Mouse (Mus musculus): ENCODE data around the gene Asb14. TPM values are rescaled to one million over a fixed set of nuclear protein-coding genes. Genes with fewer than 3 reads are reported as not detected.

Gene Asb14
- polyA plus RNA-seq, 1 experiment from 2014 or later, result 0.54 TPM

Other genes with a start within 250 kb of the Asb14 start
- gene Pde12, start 224.7 kb upstream of the Asb14 start, polyA plus RNA-seq (2014; fragmentation: Nextera tagmentation; extraction: Ambion mirVana), result 9.6 and 10.1 TPM in 2 replicates
- 0.22 and 0.61 TPM in 2 replicates for gene Dnah12, start 201.3 kb upstream of the Asb14 start, polyA plus RNA-seq (2014; fragmentation: Nextera tagmentation; extraction: Ambion mirVana)
- 48.6 and 50.8 TPM in 2 replicates for gene Appl1, start 76.7 kb downstream of the Asb14 start, polyA plus RNA-seq (2014; fragmentation: Nextera tagmentation; extraction: Ambion mirVana)
- gene Hesx1, start 99.9 kb downstream of the Asb14 start, polyA plus RNA-seq (2014; fragmentation: Nextera tagmentation; extraction: Ambion mirVana), result 0.19 TPM in 1 of 2 replicates, not detected in the other
- 4.9 and 5.7 TPM in 2 replicates for gene Il17rd, start 144.4 kb downstream of the Asb14 start, polyA plus RNA-seq (2014; fragmentation: Nextera tagmentation; extraction: Ambion mirVana)
- gene Arhgef3, start 220.3 kb downstream of the Asb14 start, polyA plus RNA-seq (2014; fragmentation: Nextera tagmentation; extraction: Ambion mirVana), result 14.4 and 15.3 TPM in 2 replicates

Measured in embryonic facial prominence, embryonic 14.5 days (tissue).